Mouse (Mus musculus): Measurements from ENCODE around the gene Phkb. TPM values are rescaled to one million over a fixed set of nuclear protein-coding genes. Genes with fewer than 3 reads are reported as not detected.

The Phkb gene
- polyA plus RNA-seq, 1 experiment from 2014 or later, result 54.7 TPM

GRCm38 (mm10) chr8:86034662-86035365 is 194.1 kb downstream of the Phkb start:
- no peak for ATAC-seq (ENCODE audit: insufficient number of reproducible peaks, low FRiP score)
- Histone ChIP-seq H3K4me2 (no peak overlapping the region), H3K9ac (no peak overlapping the region), H3K36me3 (peaks cover 18% of the 10 kb centered on the region), H3K27me3 (replicated peaks) (no peaks in the 10 kb centered on the region), H3K27ac (ENCODE audit: poor library complexity, severe bottlenecking) (no peak overlapping the region), H3K9me3 (replicated peaks) (no peaks in the 10 kb centered on the region), H3K4me1 (replicated peaks) (no peaks in the 10 kb centered on the region), H3K4me3 (no peak overlapping the region)
- 55% methylated on average over 6 of the region's 6 CpGs for WGBS

GRCm38 (mm10) chr8:86035371-86035770 is 194.6 kb downstream of the Phkb start:
- Histone ChIP-seq H3K27ac (ENCODE audit: poor library complexity, severe bottlenecking) (no peak overlapping the region), H3K27me3 (replicated peaks) (no peaks in the 10 kb centered on the region), H3K4me1 (replicated peaks) (no peaks in the 10 kb centered on the region), H3K9ac (no peak overlapping the region), H3K36me3 (peaks cover 15% of the 10 kb centered on the region), H3K4me3 (no peak overlapping the region), H3K4me2 (no peak overlapping the region), H3K9me3 (replicated peaks) (no peaks in the 10 kb centered on the region)
- ATAC-seq (ENCODE audit: insufficient number of reproducible peaks, low FRiP score), result no peak
- 89% methylated on average over 4 of the region's 4 CpGs for whole genome bisulfite sequencing

DNA sequence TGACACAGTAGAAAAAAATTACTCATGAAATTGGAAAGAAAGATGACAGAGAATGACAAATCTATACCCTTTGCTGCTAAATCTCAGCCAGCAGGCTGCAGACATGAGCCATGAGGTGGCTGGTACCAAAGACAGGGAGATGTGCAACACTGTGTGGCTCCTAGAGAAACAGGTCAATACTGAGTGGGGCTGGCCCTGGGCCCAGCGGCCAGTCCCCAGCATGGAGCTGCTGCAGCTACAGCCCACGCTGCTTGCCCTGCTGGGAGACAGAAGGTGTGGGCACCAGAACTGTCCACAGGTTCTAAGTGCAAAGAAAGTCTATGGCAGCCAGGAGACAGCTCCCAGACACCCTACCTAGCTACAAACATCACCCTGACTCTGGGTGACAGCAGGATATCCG is 197.7 kb downstream of the Phkb start:
- 72% methylated on average over 3 of the region's 3 CpGs for WGBS
- H3K36me3 ChIP-seq, result peaks cover 5% of the 10 kb centered on the region

GRCm38 (mm10) chr8:86042049-86042448 is 201.3 kb downstream of the Phkb start:
- WGBS, result 26% methylated on average over 2 of the region's 2 CpGs
- no peak overlapping the region for H3K27ac ChIP-seq (ENCODE audit: poor library complexity, severe bottlenecking)
- H3K4me3 ChIP-seq, result no peak overlapping the region
- H3K36me3 ChIP-seq, result peaks cover 10% of the 10 kb centered on the region
- ATAC-seq (ENCODE audit: insufficient number of reproducible peaks, low FRiP score), result no peak
- H3K9ac ChIP-seq, result no peak overlapping the region
- H3K27me3 ChIP-seq (replicated peaks), result no peaks in the 10 kb centered on the region
- H3K4me2 ChIP-seq, result no peak overlapping the region
- no peaks in the 10 kb centered on the region for H3K9me3 ChIP-seq (replicated peaks)
- H3K4me1 ChIP-seq (replicated peaks), result 0 out of 2 replicates have a peak, but pooled peaks cover 3% of the 10 kb centered on the region

More for the DNA sequence above, 197.7 kb downstream of the Phkb start:
- Histone ChIP-seq H3K4me3 (no peak overlapping the region), H3K27ac (ENCODE audit: poor library complexity, severe bottlenecking) (no peak overlapping the region), H3K4me1 (replicated peaks) (0 out of 2 replicates have a peak, but pooled peaks cover 3% of the 10 kb centered on the region), H3K9me3 (replicated peaks) (no peaks in the 10 kb centered on the region), H3K9ac (no peak overlapping the region), H3K27me3 (replicated peaks) (no peaks in the 10 kb centered on the region), H3K4me2 (no peak overlapping the region)
- no peak for ATAC-seq (ENCODE audit: insufficient number of reproducible peaks, low FRiP score)

GRCm38 (mm10) chr8:86050882-86051281 is 210.1 kb downstream of the Phkb start:
- no peak overlapping the region for H3K4me2 ChIP-seq
- H3K9me3 ChIP-seq (replicated peaks), result no peaks in the 10 kb centered on the region
- no peak overlapping the region for H3K27ac ChIP-seq (ENCODE audit: poor library complexity, severe bottlenecking)
- no peak overlapping the region for H3K4me3 ChIP-seq
- 77% methylated on average over 3 of the region's 3 CpGs for WGBS
- H3K4me1 ChIP-seq (replicated peaks), result no peaks in the 10 kb centered on the region
- no peak overlapping the region for H3K9ac ChIP-seq
- H3K36me3 ChIP-seq, result peaks cover 18% of the 10 kb centered on the region
- no peak for ATAC-seq (ENCODE audit: insufficient number of reproducible peaks, low FRiP score)
- no peaks in the 10 kb centered on the region for H3K27me3 ChIP-seq (replicated peaks)

- no peaks in the 10 kb centered on the region for H3K27me3 ChIP-seq (replicated peaks)
- H3K4me2 ChIP-seq, result no peak overlapping the region
- H3K36me3 ChIP-seq, result peaks cover 20% of the 10 kb centered on the region
- no peaks in the 10 kb centered on the region for H3K4me1 ChIP-seq (replicated peaks)
- ATAC-seq (ENCODE audit: insufficient number of reproducible peaks, low FRiP score), result no peak
- no peaks in the 10 kb centered on the region for H3K9me3 ChIP-seq (replicated peaks)
- 85% methylated on average over 4 of the region's 4 CpGs for WGBS
- H3K27ac ChIP-seq (ENCODE audit: poor library complexity, severe bottlenecking), result no peak overlapping the region
- H3K9ac ChIP-seq, result no peak overlapping the region
- no peak overlapping the region for H3K4me3 ChIP-seq
These were observed 211.2 kb downstream of the Phkb start for GRCm38 (mm10) chr8:86052003-86052402.

DNA sequence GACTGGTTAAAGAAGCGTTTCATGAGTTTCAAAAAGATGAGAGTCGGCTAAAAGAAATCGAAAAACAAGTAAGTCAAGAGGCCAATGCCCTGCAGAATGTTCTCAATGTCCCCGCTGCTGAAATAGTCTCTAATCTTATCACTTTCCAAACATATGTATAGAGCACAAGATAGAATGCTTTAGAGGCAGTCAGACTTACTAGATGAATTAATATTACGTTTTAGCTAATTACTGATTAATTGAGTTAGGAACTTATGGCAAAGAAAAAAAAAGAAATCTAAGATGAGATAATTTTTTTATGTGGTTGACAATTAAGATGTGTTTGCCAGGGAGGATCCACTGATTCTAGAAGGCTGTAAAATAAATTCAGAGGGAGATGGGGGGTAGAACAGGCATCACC is 217.9 kb downstream of the Phkb start:
- ATAC-seq (ENCODE audit: insufficient number of reproducible peaks, low FRiP score), result no peak
- 57% methylated on average over 5 of the region's 5 CpGs for WGBS

GRCm38 (mm10) chr8:86059130-86059529 is 218.4 kb downstream of the Phkb start:
- Histone ChIP-seq H3K4me3 (no peak overlapping the region), H3K9ac (no peak overlapping the region), H3K4me2 (no peak overlapping the region), H3K9me3 (replicated peaks) (no peaks in the 10 kb centered on the region), H3K36me3 (peaks cover 45% of the 10 kb centered on the region), H3K4me1 (replicated peaks) (no peaks in the 10 kb centered on the region), H3K27me3 (replicated peaks) (no peaks in the 10 kb centered on the region), H3K27ac (ENCODE audit: poor library complexity, severe bottlenecking) (no peak overlapping the region)
- WGBS, result 53% methylated on average over 5 of the region's 5 CpGs
- no peak for ATAC-seq (ENCODE audit: insufficient number of reproducible peaks, low FRiP score)

More for the DNA sequence above, 217.9 kb downstream of the Phkb start:
- no peak overlapping the region for H3K27ac ChIP-seq (ENCODE audit: poor library complexity, severe bottlenecking)
- no peaks in the 10 kb centered on the region for H3K4me1 ChIP-seq (replicated peaks)
- H3K4me3 ChIP-seq, result no peak overlapping the region
- H3K9me3 ChIP-seq (replicated peaks), result no peaks in the 10 kb centered on the region
- H3K27me3 ChIP-seq (replicated peaks), result no peaks in the 10 kb centered on the region
- no peak overlapping the region for H3K4me2 ChIP-seq
- H3K9ac ChIP-seq, result no peak overlapping the region
- peaks cover 42% of the 10 kb centered on the region for H3K36me3 ChIP-seq

DNA sequence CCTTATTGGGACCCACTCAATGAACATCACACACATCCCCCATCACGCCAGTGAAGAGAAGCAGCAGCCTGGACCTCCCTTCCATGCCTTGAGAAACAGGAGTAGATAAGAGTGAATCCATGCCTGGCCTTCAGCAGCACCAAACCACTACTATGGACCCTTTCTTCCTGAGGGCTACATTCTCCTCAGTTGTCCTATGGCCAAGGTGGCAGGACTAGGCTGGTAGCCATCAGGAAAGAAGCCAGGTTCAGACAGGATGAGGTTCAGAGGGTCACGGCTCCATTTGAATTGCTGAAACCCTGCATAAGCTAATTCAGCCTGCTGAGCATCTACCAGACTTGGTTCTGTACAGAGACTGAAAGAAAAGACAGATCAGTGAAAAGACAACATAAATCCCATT is 222.7 kb downstream of the Phkb start:
- Histone ChIP-seq H3K4me1 (replicated peaks) (no peaks in the 10 kb centered on the region), H3K27ac (ENCODE audit: poor library complexity, severe bottlenecking) (no peak overlapping the region), H3K36me3 (peaks cover 32% of the 10 kb centered on the region), H3K4me3 (no peak overlapping the region), H3K9ac (no peak overlapping the region), H3K9me3 (replicated peaks) (0 out of 2 replicates have a peak, but pooled peaks cover 2% of the 10 kb centered on the region), H3K27me3 (replicated peaks) (no peaks in the 10 kb centered on the region), H3K4me2 (no peak overlapping the region)
- 89% methylated on average over 2 of the region's 2 CpGs for WGBS
- ATAC-seq (ENCODE audit: insufficient number of reproducible peaks, low FRiP score), result no peak

DNA sequence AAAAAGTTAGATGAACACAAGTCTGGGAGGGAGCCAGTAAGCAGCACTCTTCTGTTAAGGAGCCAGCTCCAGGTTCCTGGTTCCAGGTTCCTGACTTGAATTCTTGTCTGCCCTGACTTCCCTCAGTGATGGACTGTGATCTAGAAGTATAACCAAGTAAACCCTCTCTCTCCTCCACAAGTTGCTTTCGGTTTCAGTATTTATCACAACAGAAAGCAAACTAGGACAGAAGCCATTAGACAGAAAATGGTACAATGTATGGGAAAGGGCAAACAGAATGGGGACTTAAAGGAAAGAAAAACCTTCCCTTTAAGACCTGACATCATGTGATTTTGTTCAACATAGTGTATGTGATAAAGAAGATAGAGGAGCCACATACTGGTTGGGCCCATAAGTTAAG is 238.7 kb downstream of the Phkb start:
- Histone ChIP-seq H3K27me3 (replicated peaks) (no peaks in the 10 kb centered on the region), H3K9ac (no peak overlapping the region), H3K27ac (ENCODE audit: poor library complexity, severe bottlenecking) (no peak overlapping the region), H3K4me1 (replicated peaks) (no peaks in the 10 kb centered on the region), H3K36me3 (no peaks in the 10 kb centered on the region), H3K9me3 (replicated peaks) (no peaks in the 10 kb centered on the region), H3K4me2 (no peak overlapping the region), H3K4me3 (no peak overlapping the region)
- ATAC-seq (ENCODE audit: insufficient number of reproducible peaks, low FRiP score), result no peak
- WGBS, result 86% methylated on average over 1 of the region's 1 CpGs

- WGBS, result 62% methylated on average over 4 of the region's 4 CpGs
- Histone ChIP-seq H3K9ac (no peak overlapping the region), H3K36me3 (no peaks in the 10 kb centered on the region), H3K9me3 (replicated peaks) (no peaks in the 10 kb centered on the region), H3K4me2 (no peak overlapping the region), H3K4me1 (replicated peaks) (no peaks in the 10 kb centered on the region), H3K4me3 (no peak overlapping the region), H3K27me3 (replicated peaks) (no peaks in the 10 kb centered on the region), H3K27ac (ENCODE audit: poor library complexity, severe bottlenecking) (no peak overlapping the region)
- no peak for ATAC-seq (ENCODE audit: insufficient number of reproducible peaks, low FRiP score)
These were observed 242.6 kb downstream of the Phkb start for GRCm38 (mm10) chr8:86083346-86083745.

DNA sequence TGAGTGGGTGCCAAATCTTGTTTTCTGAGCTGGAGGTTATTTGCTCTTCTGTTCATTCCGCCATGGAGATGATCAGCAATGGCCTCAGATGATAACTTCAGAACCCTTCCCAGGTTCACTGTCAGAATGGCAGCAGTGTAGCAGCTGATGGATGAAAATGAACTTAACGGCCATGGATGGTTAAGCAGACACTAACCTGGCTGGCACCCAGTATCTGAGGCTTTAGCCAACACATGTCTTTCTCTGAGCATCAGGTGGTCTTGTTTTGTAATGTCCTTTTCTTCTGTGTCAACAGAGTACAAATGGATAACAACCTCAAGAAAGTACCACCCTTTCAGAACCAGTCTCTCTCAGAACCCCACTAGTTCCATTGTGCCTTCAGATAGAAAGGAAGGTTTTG is 246.0 kb downstream of the Phkb start:
- H3K4me3 ChIP-seq, result no peak overlapping the region
- no peak overlapping the region for H3K27ac ChIP-seq (ENCODE audit: poor library complexity, severe bottlenecking)
- H3K4me1 ChIP-seq (replicated peaks), result no peaks in the 10 kb centered on the region
- no peak overlapping the region for H3K9ac ChIP-seq
- no peaks in the 10 kb centered on the region for H3K27me3 ChIP-seq (replicated peaks)
- WGBS, result 86% methylated on average over 2 of the region's 2 CpGs
- H3K9me3 ChIP-seq (replicated peaks), result no peaks in the 10 kb centered on the region
- no peak for ATAC-seq (ENCODE audit: insufficient number of reproducible peaks, low FRiP score)
- no peaks in the 10 kb centered on the region for H3K36me3 ChIP-seq
- H3K4me2 ChIP-seq, result no peak overlapping the region
